Mouse (Mus musculus): Measurements from ENCODE around the gene Neurl4. TPM values are rescaled to one million over a fixed set of nuclear protein-coding genes. Genes with fewer than 3 reads are reported as not detected.
"Not testable (repeated sequence)": the region's sequence is repeated elsewhere in the genome, so short reads cannot be mapped to it uniquely, and the experiment has no call there.

Gene Neurl4
- polyA plus RNA-seq, 1 experiment from 2014 or later, result 8.5 TPM

GRCm38 (mm10) chr11:69922012-69922756, 21.3 kb downstream of the Neurl4 start:
- H3K9me3 ChIP-seq (replicated peaks), result no peaks in the 10 kb centered on the region
- peaks cover 22% of the 10 kb centered on the region for H3K36me3 ChIP-seq
- H3K4me1 ChIP-seq, result peaks cover 16% of the 10 kb centered on the region
- peak overlapping the region; percentile 99 for H3K27ac ChIP-seq (replicated peaks)
- H3K9ac ChIP-seq, result peak overlapping the region; percentile 46
- ATAC-seq (ENCODE audit: insufficient number of reproducible peaks, low FRiP score, low TSS enrichment, low read depth), result no peak
- peak overlapping the region; percentile 95 for H3K4me3 ChIP-seq (replicated peaks)
- peak overlapping the region; percentile 56 for H3K4me2 ChIP-seq (replicated peaks)
- no peaks in the 10 kb centered on the region for H3K27me3 ChIP-seq
- WGBS, result 2% methylated on average over 12 of the region's 12 CpGs

DNA sequence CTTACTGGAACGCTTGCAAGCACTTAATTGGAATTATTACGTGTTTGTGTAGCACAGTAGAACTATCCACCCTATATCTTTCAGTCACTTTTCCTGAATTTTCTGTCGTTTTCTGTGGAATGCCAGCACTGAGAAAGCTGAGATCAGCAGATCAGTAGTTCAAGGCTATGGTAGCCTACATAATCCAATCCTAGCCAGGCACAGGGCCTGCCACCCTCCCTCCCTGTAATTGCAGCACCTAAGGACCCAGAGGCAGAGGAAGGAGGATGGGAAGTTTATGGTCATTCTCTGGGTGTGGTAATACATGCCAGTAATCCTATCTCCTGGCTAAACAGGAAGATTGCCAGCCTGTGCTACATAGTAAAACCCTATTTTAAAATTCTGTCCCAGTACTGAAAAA, 21.9 kb downstream of the Neurl4 start:
- peaks cover 16% of the 10 kb centered on the region for H3K36me3 ChIP-seq
- 55% methylated on average over 3 of the region's 3 CpGs for WGBS
- no peaks in the 10 kb centered on the region for H3K27me3 ChIP-seq
- H3K4me1 ChIP-seq, result peaks cover 16% of the 10 kb centered on the region
- H3K4me2 ChIP-seq (replicated peaks), result peak overlapping the region; percentile 56; the same call in 1 of the 2 replicates
- peak overlapping the region; percentile 99; the same call in 1 of the 2 replicates for H3K27ac ChIP-seq (replicated peaks)
- H3K4me3 ChIP-seq (replicated peaks), result no peak overlapping the region
- H3K9me3 ChIP-seq (replicated peaks), result no peaks in the 10 kb centered on the region
- no peak overlapping the region for H3K9ac ChIP-seq
- ATAC-seq (ENCODE audit: insufficient number of reproducible peaks, low FRiP score, low TSS enrichment, low read depth), result no peak

DNA sequence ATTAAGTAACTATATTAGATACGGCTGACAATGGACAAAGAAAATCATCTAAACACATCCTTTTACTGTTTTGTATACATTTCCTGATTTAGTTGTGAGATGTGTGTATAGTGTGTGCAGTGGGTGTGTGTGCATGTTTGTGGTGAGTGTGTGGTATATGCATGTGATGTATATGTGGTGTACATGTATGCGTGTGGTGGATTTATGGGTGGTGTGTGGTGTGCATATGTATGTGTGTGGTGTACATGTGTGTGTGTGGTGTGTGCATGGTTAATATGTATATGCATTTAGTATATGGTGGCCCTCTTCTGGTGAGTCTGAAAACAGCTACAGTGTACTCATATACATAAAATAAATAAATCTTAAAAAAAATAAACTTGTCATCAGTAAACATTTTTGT, 26.6 kb downstream of the Neurl4 start:
- Histone ChIP-seq H3K4me3 (replicated peaks) (no peak overlapping the region), H3K36me3 (no peaks in the 10 kb centered on the region), H3K9me3 (replicated peaks) (no peaks in the 10 kb centered on the region), H3K27ac (replicated peaks) (no peak overlapping the region), H3K9ac (no peak overlapping the region), H3K4me1 (no peaks in the 10 kb centered on the region; the same call in 1 of the 2 replicates), H3K27me3 (no peaks in the 10 kb centered on the region), H3K4me2 (replicated peaks) (no peak overlapping the region)
- 90% methylated on average over 2 of the region's 2 CpGs for WGBS
- no peak for ATAC-seq (ENCODE audit: insufficient number of reproducible peaks, low FRiP score, low TSS enrichment, low read depth)

GRCm38 (mm10) chr11:69929712-69930111, 28.8 kb downstream of the Neurl4 start:
- no peaks in the 10 kb centered on the region for H3K27me3 ChIP-seq
- H3K4me1 ChIP-seq, result peaks cover 5% of the 10 kb centered on the region; the same call in 1 of the 2 replicates
- 86% methylated on average over 4 of the region's 4 CpGs for WGBS
- no peak for ATAC-seq (ENCODE audit: insufficient number of reproducible peaks, low FRiP score, low TSS enrichment, low read depth)
- no peaks in the 10 kb centered on the region for H3K9me3 ChIP-seq (replicated peaks)
- H3K9ac ChIP-seq, result no peak overlapping the region
- H3K4me3 ChIP-seq (replicated peaks), result no peak overlapping the region
- H3K27ac ChIP-seq (replicated peaks), result no peak overlapping the region
- H3K4me2 ChIP-seq (replicated peaks), result no peak overlapping the region
- H3K36me3 ChIP-seq, result no peaks in the 10 kb centered on the region

DNA sequence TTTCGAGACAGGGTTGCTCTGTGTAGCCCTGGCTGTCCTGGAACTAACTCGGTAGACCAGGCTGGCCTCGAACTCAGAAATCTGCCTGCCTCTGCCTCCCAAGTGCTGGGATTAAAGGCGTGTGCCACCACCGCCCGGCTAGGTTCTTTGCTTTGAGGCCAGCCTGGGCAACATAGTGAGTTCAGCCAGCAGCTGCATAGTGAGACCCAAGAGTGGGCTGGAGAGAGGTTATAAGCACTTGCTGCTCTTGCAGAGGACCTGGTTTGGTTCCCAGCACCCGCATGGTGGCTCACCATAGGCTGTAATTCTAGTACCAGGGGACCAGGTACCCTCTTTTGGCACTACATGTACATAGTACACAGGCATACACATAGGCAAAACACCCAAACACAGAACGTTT, 29.3 kb downstream of the Neurl4 start:
- not testable (repeated sequence) for H3K4me1 ChIP-seq; H3K36me3 ChIP-seq; H3K27me3 ChIP-seq; ATAC-seq (ENCODE audit: insufficient number of reproducible peaks, low FRiP score, low TSS enrichment, low read depth); H3K4me3 ChIP-seq (replicated peaks); H3K9ac ChIP-seq; H3K9me3 ChIP-seq (replicated peaks); H3K4me2 ChIP-seq (replicated peaks); H3K27ac ChIP-seq (replicated peaks)
- 86% methylated on average over 8 of the region's 8 CpGs for WGBS

- Histone ChIP-seq H3K4me3 (replicated peaks) (no peak overlapping the region), H3K9me3 (replicated peaks) (no peaks in the 10 kb centered on the region), H3K27me3 (peaks cover 4% of the 10 kb centered on the region; the same call in 1 of the 2 replicates), H3K4me1 (peaks cover 18% of the 10 kb centered on the region), H3K27ac (replicated peaks) (no peak overlapping the region), H3K36me3 (no peaks in the 10 kb centered on the region), H3K9ac (no peak overlapping the region), H3K4me2 (replicated peaks) (no peak overlapping the region)
- no peak for ATAC-seq (ENCODE audit: insufficient number of reproducible peaks, low FRiP score, low TSS enrichment, low read depth)
- WGBS, result 66% methylated on average over 3 of the region's 3 CpGs
These were observed 30.2 kb downstream of the Neurl4 start for GRCm38 (mm10) chr11:69930967-69931537.

- peaks cover 25% of the 10 kb centered on the region for H3K4me1 ChIP-seq
- 67% methylated on average over 8 of the region's 8 CpGs for WGBS
- ATAC-seq (ENCODE audit: insufficient number of reproducible peaks, low FRiP score, low TSS enrichment, low read depth), result no peak
- no peak overlapping the region for H3K4me3 ChIP-seq (replicated peaks)
- H3K9me3 ChIP-seq (replicated peaks), result no peaks in the 10 kb centered on the region
- H3K36me3 ChIP-seq, result no peaks in the 10 kb centered on the region
- no peak overlapping the region for H3K27ac ChIP-seq (replicated peaks)
- H3K9ac ChIP-seq, result no peak overlapping the region
- H3K4me2 ChIP-seq (replicated peaks), result no peak overlapping the region
- H3K27me3 ChIP-seq, result peaks cover 4% of the 10 kb centered on the region; the same call in 1 of the 2 replicates
These were observed 30.9 kb downstream of the Neurl4 start for GRCm38 (mm10) chr11:69931769-69932168.

GRCm38 (mm10) chr11:69932254-69932653, 31.4 kb downstream of the Neurl4 start:
- Histone ChIP-seq H3K4me2 (replicated peaks) (no peak overlapping the region), H3K36me3 (no peaks in the 10 kb centered on the region), H3K4me1 (peaks cover 30% of the 10 kb centered on the region), H3K27ac (replicated peaks) (no peak overlapping the region), H3K27me3 (peaks cover 6% of the 10 kb centered on the region; the same call in 1 of the 2 replicates), H3K9me3 (replicated peaks) (no peaks in the 10 kb centered on the region), H3K9ac (no peak overlapping the region), H3K4me3 (replicated peaks) (no peak overlapping the region)
- ATAC-seq (ENCODE audit: insufficient number of reproducible peaks, low FRiP score, low TSS enrichment, low read depth), result no peak
- WGBS, result 36% methylated on average over 3 of the region's 3 CpGs

GRCm38 (mm10) chr11:69933066-69933465, 32.2 kb downstream of the Neurl4 start:
- Histone ChIP-seq H3K9ac (no peak overlapping the region), H3K4me2 (replicated peaks) (no peak overlapping the region)

GRCm38 (mm10) chr11:69934169-69934568, 33.3 kb downstream of the Neurl4 start:
- Histone ChIP-seq H3K27ac (replicated peaks) (no peak overlapping the region), H3K9ac (no peak overlapping the region), H3K36me3 (no peaks in the 10 kb centered on the region), H3K4me3 (replicated peaks) (peak overlapping the region; percentile 26), H3K9me3 (replicated peaks) (no peaks in the 10 kb centered on the region), H3K27me3 (peaks cover 13% of the 10 kb centered on the region; the same call in 1 of the 2 replicates), H3K4me2 (replicated peaks) (peak overlapping the region; percentile 44), H3K4me1 (peaks cover 45% of the 10 kb centered on the region)
- peak; percentile 30; the same call in 1 of the 2 replicates for ATAC-seq (ENCODE audit: insufficient number of reproducible peaks, low FRiP score, low TSS enrichment, low read depth)
- WGBS, result under 1% methylated on average over 18 of the region's 18 CpGs

More at GRCm38 (mm10) chr11:69933066-69933465, 32.2 kb downstream of the Neurl4 start:
- no peaks in the 10 kb centered on the region for H3K9me3 ChIP-seq (replicated peaks)
- H3K27me3 ChIP-seq, result peaks cover 10% of the 10 kb centered on the region; the same call in 1 of the 2 replicates
- H3K4me1 ChIP-seq, result peaks cover 38% of the 10 kb centered on the region
- no peak overlapping the region for H3K27ac ChIP-seq (replicated peaks)
- H3K36me3 ChIP-seq, result no peaks in the 10 kb centered on the region
- no peak overlapping the region for H3K4me3 ChIP-seq (replicated peaks)
- no peak for ATAC-seq (ENCODE audit: insufficient number of reproducible peaks, low FRiP score, low TSS enrichment, low read depth)
- WGBS, result 70% methylated on average over 4 of the region's 4 CpGs

GRCm38 (mm10) chr11:69934681-69935080, 33.8 kb downstream of the Neurl4 start:
- H3K27ac ChIP-seq (replicated peaks), result no peak overlapping the region
- WGBS, result 16% methylated on average over 6 of the region's 6 CpGs
- no peaks in the 10 kb centered on the region for H3K36me3 ChIP-seq
- H3K4me1 ChIP-seq, result peaks cover 45% of the 10 kb centered on the region
- H3K27me3 ChIP-seq, result peaks cover 13% of the 10 kb centered on the region; the same call in 1 of the 2 replicates
- peak overlapping the region; percentile 44; the same call in 1 of the 2 replicates for H3K4me2 ChIP-seq (replicated peaks)
- no peak for ATAC-seq (ENCODE audit: insufficient number of reproducible peaks, low FRiP score, low TSS enrichment, low read depth)
- no peaks in the 10 kb centered on the region for H3K9me3 ChIP-seq (replicated peaks)
- H3K4me3 ChIP-seq (replicated peaks), result peak overlapping the region; percentile 58
- H3K9ac ChIP-seq, result no peak overlapping the region
